Mouse (Mus musculus) yolk sac, embryonic 10.5 days (tissue): ENCODE data around the gene Txk.

ENCODE experiments used
- DNase-seq: peaks from one replicate; pipeline ENCODE4 v3.0.0-alpha.2; 2017; ENCODE audit warnings: low spot score

The Txk gene

DNA sequence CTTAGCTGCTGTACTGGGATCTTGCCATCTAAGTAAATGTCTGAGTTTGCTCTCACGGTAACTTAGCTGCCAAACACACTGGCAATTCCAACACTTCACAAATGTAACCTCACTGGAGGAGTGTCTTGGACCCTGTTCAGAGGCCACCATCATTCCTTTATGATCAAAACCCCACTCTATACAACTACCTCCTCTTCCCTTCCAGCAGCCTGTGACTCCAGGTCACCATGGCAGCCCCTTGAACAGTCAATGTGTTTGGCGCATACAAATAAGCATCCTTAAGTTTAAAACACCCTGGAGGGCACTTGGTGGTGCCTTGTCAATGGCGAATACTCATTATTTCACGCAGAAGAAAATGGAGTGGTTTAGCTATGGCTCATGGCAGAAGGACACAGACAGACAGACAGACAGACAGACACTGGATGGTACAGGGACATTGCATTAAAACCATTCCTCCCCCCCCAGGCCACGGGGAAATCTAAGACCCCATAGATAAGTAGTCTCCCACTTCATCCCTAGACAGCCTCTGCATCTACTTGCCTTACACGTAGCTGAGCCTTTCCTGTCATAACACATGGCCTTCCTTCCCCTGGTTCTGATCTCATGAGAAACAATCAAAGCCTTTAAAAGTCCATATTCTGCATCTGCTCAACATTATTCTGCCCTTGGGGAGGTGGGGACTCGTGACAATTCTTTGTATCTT is 1.4 kb downstream of the Txk start:
- no peak for DNase-seq

DNA sequence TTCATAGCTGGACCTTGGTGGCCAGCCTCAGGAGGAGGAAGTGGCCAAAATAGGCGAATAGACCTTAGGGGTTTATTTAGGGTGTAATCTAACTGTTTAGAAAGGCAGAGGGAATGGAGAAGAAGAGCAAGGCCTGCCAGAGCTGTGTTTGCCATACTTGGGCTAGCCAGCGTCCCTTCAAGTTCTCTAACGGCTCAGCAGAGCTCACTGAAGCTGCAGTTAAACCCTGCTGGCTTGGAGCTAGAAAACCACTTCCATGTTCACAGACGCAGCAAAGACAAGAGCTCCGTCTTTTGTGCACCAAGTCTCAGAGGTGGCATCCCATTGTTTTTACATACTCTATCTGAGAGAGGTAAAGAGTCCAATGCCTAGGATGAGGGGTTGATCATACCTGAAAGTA is 2.4 kb downstream of the Txk start:
- no peak for DNase-seq

DNA sequence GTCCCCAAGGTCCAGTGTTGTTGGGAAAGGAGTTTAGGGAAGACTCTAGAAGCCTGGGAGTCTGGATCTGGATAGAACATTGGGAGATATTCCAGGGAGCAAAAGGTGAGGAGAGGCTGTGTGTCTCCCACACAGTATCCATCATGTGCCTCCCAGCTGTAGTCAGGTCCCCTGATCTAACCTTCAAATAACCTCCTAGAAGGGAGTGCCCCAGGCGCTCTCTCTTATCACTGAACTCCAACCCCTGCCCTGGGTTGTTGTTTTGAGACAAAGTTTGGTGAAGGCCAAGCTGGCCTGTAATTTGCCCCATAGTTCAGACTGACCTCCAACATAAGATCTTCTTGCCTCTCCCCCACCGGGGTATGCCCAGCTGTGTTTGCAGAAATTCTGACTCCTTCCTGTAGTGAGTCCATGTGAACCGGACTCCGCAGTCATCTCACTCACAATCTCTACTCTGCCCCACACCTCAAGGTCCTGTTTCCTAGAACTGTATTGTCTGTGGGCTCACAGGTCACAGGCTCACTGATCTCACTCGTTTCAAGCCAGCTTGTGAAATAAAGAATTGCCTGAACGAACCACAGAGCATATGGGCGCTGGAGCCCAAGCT is 3.8 kb downstream of the Txk start:
- peak; percentile 66 for DNase-seq

DNA sequence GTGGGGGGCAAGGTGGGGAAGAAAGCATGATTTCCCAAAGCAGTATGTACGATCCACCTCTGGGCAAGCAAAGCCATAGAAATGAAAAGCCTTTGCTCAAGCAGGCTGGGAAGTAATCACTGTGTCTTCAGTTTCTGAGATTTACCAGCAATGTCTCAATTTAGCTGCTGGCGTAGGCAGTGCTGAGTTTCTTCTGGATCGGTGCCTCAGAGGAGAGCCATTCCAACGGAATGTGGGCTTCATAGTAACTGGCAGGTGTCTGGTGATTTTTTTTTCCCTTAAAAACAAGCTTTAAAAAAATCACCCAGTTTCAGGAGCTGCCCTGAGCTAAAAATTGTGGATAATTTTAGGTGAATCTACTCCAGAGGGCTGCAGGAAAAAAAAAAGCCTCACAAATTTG is 5.2 kb downstream of the Txk start:
- no peak for DNase-seq

DNA sequence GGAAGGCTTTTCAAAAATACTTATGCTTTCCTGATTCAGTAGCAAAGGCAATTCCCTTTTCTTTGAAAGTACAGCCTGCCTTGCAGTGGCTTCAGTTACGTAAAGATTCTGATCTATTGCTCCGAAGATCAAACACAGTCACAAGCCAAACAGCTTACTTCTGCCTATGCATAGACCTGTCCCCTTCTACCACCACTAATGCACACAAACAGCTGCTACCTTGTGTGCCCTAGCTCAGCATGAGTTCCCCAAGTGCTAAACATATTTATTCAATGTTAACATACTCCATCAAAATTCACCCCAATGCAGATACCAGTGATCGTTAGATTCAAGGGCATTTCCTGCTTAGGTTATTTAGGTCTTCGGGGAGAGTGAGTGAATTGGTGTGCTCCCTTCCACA is 6.1 kb downstream of the Txk start:
- no peak for DNase-seq

- DNase-seq: no peak
Observed at GRCm38 (mm10) chr5:72743103-72743502, 9.5 kb downstream of the Txk start.

GRCm38 (mm10) chr5:72736868-72737267 is 15.7 kb downstream of the Txk start:
- DNase-seq: no peak

DNA sequence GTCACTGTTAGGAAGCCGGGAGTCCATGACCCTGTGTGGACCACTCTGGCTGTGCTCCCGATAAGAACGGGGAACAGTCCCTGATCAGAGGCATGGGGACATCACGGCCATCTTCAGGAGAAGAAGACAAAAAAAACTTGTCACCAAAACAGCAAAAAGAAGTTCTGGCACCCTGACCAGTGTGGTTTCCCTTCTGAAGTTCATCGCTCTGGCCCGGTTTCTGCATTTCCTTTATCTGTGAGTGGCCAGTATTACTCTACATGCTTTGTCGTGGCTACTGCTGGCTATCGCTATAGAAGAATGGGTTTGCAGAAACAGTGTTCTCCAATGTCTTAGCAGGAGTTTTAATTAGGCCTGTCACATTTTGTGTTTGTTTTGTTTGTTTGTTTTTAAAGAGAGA is 16.1 kb downstream of the Txk start:
- DNase-seq: no peak

- no peak for DNase-seq
Observed at GRCm38 (mm10) chr5:72735763-72736162, 16.8 kb downstream of the Txk start.

DNA sequence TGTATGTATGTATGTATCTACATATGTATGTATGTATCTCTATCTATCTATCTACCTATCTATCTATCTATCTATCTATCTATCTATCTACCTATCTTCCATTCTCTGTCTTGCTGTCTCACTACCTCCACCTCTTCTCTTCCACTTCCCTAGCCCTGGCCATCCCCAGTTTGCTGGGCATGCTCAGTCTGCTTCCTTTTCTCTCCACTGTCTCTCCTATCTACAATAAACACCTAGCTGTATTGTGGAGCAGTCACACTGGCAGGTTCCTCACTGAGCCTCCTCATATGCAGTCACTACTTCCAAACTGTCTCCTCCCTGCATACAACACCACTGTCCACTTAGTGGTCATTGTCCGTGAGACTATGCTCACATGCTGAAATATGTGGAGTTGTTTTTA is 19.7 kb downstream of the Txk start:
- DNase-seq: no peak

DNA sequence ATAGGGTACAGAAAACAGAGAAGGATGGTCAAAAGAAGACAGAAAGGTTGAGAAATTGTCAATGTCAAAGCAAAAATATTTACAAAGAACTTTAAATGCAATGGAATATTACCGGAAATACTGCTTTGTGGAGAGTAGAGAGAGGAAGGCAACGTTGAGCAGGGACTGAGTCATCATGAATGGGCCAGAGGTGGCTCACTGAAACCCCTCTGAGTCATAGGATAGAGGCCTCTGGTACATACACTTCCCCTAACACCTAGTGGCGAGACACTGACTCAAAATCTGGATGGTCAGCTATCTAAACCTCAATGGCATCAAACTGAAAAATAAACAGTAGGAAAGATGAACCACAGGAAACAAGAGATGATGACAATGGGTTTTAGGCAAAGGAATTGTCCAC is 27.2 kb downstream of the Txk start:
- no peak for DNase-seq

GRCm38 (mm10) chr5:72723429-72723828 is 29.1 kb downstream of the Txk start:
- no peak for DNase-seq

GRCm38 (mm10) chr5:72720587-72720986 is 32.0 kb downstream of the Txk start:
- no peak for DNase-seq

GRCm38 (mm10) chr5:72710572-72711278 is 41.9 kb downstream of the Txk start:
- DNase-seq: peak; percentile 29

GRCm38 (mm10) chr5:72709976-72710375 is 42.6 kb downstream of the Txk start:
- DNase-seq: peak; percentile 48

- DNase-seq: no peak
Observed at GRCm38 (mm10) chr5:72709451-72709850, 43.1 kb downstream of the Txk start.

DNA sequence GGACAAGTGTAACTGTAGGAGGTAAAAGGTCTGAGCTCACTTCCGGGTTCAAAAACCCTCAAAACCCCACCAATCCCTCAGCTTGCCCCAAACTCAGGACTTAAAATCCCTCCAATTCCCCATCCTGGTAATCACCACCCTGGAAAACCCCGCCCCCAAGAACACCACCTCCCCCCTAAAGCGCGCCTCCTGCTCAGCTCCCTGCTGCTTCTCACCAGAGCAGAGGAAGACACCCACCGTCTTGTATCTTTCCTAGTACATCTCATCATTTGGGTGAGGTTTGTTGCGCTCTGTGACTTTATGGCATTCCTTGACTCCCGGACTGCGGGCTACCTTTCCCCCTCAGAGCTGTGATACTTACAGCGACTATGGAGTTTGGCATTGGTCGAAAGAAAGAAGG is 45.9 kb downstream of the Txk start:
- no peak for DNase-seq

DNA sequence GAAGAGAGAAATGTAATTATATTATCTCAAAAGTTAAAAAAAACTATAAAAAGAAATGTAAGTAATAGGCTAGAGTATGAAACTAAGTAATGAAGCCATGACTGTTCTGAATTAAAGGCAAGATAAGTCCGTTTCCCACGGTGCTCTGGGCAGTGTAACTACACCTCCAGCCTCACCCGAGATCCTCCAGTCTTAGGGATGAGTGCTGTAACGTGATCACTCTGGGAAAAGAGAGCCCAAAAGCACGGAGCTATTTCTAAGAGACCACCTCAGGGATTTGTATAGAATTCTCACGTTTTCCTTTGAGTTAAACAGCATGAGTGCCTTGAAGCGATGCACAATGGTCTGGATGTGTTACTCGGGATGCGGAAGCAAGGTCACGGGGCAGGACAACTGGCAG is 46.5 kb downstream of the Txk start:
- no peak for DNase-seq

DNA sequence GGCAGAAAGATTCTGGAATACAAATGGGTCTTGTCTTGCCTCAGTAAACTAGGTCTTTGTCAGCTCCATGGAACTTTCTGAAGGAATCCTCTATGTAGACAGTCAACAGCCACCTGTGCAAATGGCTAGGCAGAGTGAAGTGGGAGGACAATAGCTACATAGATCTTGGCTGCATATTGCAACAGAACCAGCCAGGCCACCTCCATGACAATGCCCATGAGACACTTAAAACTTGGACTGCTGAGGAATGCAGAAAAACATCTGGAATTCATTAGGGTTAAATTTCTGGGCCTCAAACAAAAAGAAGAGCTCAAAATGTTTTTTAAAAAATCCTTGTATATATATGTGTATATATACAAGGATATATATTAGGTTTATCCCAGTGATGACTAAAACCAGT is 50.4 kb downstream of the Txk start:
- DNase-seq: no peak

DNA sequence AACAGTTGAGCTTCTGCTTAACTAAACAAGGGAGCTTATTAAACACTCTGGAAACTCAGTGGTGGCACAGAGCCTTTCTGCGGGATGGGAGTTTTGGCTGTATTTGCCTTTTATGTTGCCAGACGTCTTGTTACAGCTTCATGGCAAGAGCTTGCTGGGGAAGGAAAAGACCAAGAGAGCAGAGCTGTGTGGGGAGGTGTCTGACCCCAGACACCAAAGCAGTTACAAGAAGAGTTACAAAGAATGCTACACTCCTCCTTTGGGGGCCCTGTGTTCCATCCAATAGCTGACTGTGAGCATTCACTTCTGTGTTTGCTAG is 53.1 kb downstream of the Txk start:
- no peak for DNase-seq

DNA sequence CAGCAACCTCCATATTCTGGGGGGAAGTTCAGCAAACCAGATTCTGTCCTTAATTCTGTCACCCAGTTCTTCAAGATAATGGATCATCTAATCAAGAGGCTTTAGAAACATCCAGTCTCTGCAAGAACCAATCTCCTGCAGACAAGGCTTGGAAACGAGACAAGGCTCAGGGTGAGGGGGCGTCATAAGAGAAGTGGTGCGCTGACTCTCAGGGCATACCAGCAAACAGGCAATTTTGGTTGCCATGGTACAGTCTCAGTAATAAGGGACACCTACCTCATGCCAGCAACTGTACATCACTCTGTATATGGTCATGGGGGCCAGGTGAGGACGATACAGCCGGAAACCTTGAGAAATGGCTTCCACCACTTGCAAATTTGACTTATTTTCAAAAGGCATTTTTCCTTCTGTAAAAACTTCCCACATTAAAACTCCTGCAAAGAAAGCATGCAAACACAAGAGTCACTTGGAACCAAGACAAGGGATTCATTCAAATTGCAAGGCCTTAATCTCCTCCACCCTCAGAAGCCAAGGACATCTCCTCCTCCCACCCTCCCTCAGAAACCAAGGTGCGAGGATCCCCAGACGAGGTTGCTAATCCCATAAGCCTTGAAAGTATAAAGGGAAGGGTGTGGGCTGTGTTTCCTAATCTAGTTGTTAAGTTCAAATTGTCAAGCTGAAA is 53.6 kb downstream of the Txk start:
- no peak for DNase-seq

DNA sequence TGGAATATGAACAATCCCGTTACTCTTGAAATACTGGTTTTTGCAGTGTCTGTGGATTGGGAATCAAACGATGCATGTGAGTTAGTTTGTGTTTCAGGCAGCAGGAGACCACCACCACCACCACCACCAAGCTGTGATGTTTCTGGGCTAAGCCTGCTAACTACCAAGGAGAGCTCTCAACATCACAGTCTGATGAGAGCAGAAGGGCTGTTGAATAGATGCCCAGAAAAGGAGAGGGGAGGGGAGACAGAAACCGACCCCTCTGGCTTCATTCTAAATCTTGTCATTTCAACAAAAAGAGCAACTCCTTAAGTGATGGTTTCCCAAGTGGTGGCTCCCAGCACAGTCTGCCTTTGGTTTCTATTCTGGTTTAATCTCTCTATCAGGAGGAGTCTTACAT is 54.2 kb downstream of the Txk start:
- DNase-seq: no peak

GRCm38 (mm10) chr5:72696491-72696890 is 56.1 kb downstream of the Txk start:
- no peak for DNase-seq
